Mouse (Mus musculus) frontal cortex, postnatal 14 days (tissue): ENCODE measurements at regions not wholly inside any gene's neighbourhood (a gene's known extent, or its start where the extent isn't known, plus 50 kb on each side); places are given as distances from the start of the nearest gene placed in this dataset.

ENCODE experiments used
- DNase-seq, 2 experiments: peaks; one replicate each; pipeline ENCODE4 v3.0.0; 2022; ENCODE audit warnings: low spot score in 2 of 2

- no peak for DNase-seq
Observed at GRCm38 (mm10) chrX:35791273-35791672, 97.4 kb upstream of the Dock11 start.

- DNase-seq, result no peak
Observed at GRCm38 (mm10) chrX:35813206-35813605, 75.4 kb upstream of the Dock11 start.

GRCm38 (mm10) chrX:35834411-35834810 is 54.2 kb upstream of the Dock11 start:
- DNase-seq, result peak in 1 of 2 experiments; percentile 13

- DNase-seq, result no peak
Observed at GRCm38 (mm10) chrX:35838064-35838463, 50.6 kb upstream of the Dock11 start.
